Mouse (Mus musculus) embryonic facial prominence, embryonic 12.5 days (tissue): ENCODE measurements around the gene S100a8. TPM values are rescaled to one million over a fixed set of nuclear protein-coding genes. Genes with fewer than 3 reads are reported as not detected.

Experiments used
- ATAC-seq: fragments of 200-750 bp; cut with Nextera tagmentation; 2 replicates; pipeline ENCODE4 v1.8.0; 2017; ENCODE audit not compliant: insufficient number of reproducible peaks, insufficient read depth, low FRiP score, low TSS enrichment
- H3K27ac ChIP-seq: fragments of 300-500 bp; sonication (generic); 2 replicates; pipeline ENCODE4 v1.5.1; 2016; ENCODE audit warnings: mild to moderate bottlenecking
- H3K27me3 ChIP-seq: fragments of 300-500 bp; sonication (generic); 2 replicates; pipeline ENCODE4 v1.6.1; 2016; ENCODE audit warnings: mild to moderate bottlenecking, moderate library complexity
- H3K36me3 ChIP-seq: fragments of 300-500 bp; sonication (generic); 2 replicates; pipeline ENCODE4 v1.6.1; 2016; ENCODE audit warnings: mild to moderate bottlenecking
- H3K4me1 ChIP-seq: fragments of 300-500 bp; sonication (generic); 2 replicates; pipeline ENCODE4 v1.6.1; 2016
- H3K4me2 ChIP-seq: fragments of 300-500 bp; sonication (generic); replicated peaks from 2 replicates; pipeline ENCODE4 v1.6.1; 2016; ENCODE audit warnings: mild to moderate bottlenecking, moderate library complexity
- H3K4me3 ChIP-seq: fragments of 300-500 bp; sonication (generic); 2 replicates; pipeline ENCODE4 v1.5.1; 2016; ENCODE audit warnings: mild to moderate bottlenecking
- H3K9ac ChIP-seq: fragments of 300-500 bp; sonication (generic); 2 replicates; pipeline ENCODE4 v1.6.1; 2016; ENCODE audit warnings: mild to moderate bottlenecking, moderate library complexity
- H3K9me3 ChIP-seq: fragments of 300-500 bp; sonication (generic); 2 replicates; pipeline ENCODE4 v1.6.1; 2016; ENCODE audit warnings: mild to moderate bottlenecking, moderate library complexity
- WGBS: fragments of 180-500 bp; shearing (Covaris S2); methylation state at CpG from one replicate; pipeline ENCODE4 v1.1.7; 2016; 5-methylcytosine and 5-hydroxymethylcytosine counted together
- polyA plus RNA-seq: library from polyadenylated mRNA; unstranded; fragments of >200 nt; fragmentation: Nextera tagmentation; extraction: Ambion mirVana; gene quantifications from 2 replicates; pipeline ENCODE4 v1.2.1, GENCODE M21; 2016

Gene S100a8
- polyA plus RNA-seq, result 16.8 and 18.3 TPM in 2 replicates

- H3K4me3 ChIP-seq, result no peak within 1 kb of the TSS
- H3K36me3 ChIP-seq, result no peaks in the 10 kb centered on the region
- H3K27me3 ChIP-seq, result no peaks in the 10 kb centered on the region
- no peak within 1 kb of the TSS for H3K4me2 ChIP-seq
- ATAC-seq, result no peak
- H3K27ac ChIP-seq, result no peak within 1 kb of the TSS
- no peaks in the 10 kb centered on the region for H3K9me3 ChIP-seq
- 59% methylated on average over 8 of the region's 8 CpGs for WGBS
- H3K9ac ChIP-seq, result no peak within 1 kb of the TSS
- no peaks in the 10 kb centered on the region for H3K4me1 ChIP-seq
Measured at GRCm38 (mm10) chr3:90668846-90669245, at the start of gene S100a8. Gene S100a8 (plus strand): TSS chr3:90668978.

DNA sequence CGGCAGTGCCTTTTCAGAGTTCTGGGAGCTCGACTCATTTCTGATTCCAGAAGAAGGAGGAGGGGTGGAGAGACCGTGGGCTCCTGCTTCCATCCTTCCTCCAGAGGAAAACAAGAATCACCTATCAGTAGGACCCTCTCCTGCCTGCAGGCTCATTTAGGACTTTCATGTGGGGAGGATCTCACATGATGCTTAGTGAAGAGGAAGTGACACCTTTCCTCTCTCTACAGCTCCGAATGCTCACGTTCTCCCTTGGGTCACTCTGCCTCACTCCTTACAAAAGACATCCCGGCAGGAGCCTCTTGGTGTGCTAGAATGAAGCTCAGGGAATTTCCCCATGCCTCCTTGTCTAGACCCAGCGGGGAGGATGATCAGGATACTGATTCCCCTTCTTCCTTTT, 47.2 kb upstream of the S100a8 start:
- 50% methylated on average over 7 of the region's 7 CpGs for WGBS

DNA sequence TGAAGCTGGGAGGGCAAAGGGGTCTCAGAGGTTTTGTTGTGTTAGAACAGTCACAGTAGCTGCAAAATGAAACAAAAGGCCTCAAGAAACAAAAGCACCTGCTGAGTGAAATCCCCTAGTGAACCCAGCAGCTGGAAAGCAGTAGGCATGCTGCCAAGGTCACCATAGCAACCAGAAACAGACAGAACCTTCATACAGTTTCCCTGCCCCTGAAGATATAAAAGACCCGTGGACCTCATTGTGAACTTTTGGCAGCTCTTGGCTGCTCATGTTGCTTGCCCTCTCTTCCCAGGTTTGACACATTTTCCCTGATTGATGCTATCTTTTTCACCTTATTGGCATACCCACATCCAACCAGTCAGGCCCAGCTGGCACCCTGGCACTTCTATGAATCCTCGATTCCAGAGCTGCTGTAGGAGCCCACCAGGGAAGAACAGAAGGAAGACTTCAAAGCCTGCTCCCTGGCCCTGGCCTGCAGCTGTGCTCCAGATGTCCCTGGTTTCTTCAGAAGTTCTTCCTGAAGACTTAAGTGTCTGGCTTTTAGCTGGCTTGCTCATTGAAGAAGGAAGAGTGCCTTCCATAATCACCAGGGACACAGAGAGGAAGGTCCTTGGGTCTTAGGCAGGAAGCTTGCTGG, 45.2 kb upstream of the S100a8 start:
- no peak overlapping the region for H3K9ac ChIP-seq
- H3K36me3 ChIP-seq, result no peaks in the 10 kb centered on the region
- H3K27me3 ChIP-seq, result no peaks in the 10 kb centered on the region
- ATAC-seq, result no peak
- H3K4me2 ChIP-seq, result no peak overlapping the region
- H3K27ac ChIP-seq, result peak overlapping the region; percentile 14; the same call in 1 of the 2 replicates
- H3K4me1 ChIP-seq, result peaks cover 13% of the 10 kb centered on the region
- no peaks in the 10 kb centered on the region for H3K9me3 ChIP-seq
- 9% methylated on average over 2 of the region's 2 CpGs for WGBS
- no peak overlapping the region for H3K4me3 ChIP-seq

More for the DNA sequence above, 47.2 kb upstream of the S100a8 start:
- no peak overlapping the region for H3K9ac ChIP-seq
- no peak for ATAC-seq
- no peaks in the 10 kb centered on the region for H3K36me3 ChIP-seq
- H3K4me2 ChIP-seq, result no peak overlapping the region
- no peak overlapping the region for H3K27ac ChIP-seq
- no peaks in the 10 kb centered on the region for H3K9me3 ChIP-seq
- H3K27me3 ChIP-seq, result no peaks in the 10 kb centered on the region
- H3K4me1 ChIP-seq, result peaks cover 13% of the 10 kb centered on the region
- H3K4me3 ChIP-seq, result no peak overlapping the region

- Histone ChIP-seq H3K4me2 (no peak overlapping the region), H3K9ac (no peak overlapping the region), H3K9me3 (no peaks in the 10 kb centered on the region), H3K27ac (no peak overlapping the region), H3K4me1 (peaks cover 13% of the 10 kb centered on the region), H3K27me3 (no peaks in the 10 kb centered on the region), H3K36me3 (no peaks in the 10 kb centered on the region), H3K4me3 (no peak overlapping the region)
- ATAC-seq, result no peak
- WGBS, result 77% methylated on average over 5 of the region's 5 CpGs
Measured at GRCm38 (mm10) chr3:90625496-90625895, 43.3 kb upstream of the S100a8 start.

GRCm38 (mm10) chr3:90626266-90627021, 42.3 kb upstream of the S100a8 start:
- no peaks in the 10 kb centered on the region for H3K9me3 ChIP-seq
- peaks cover 13% of the 10 kb centered on the region for H3K4me1 ChIP-seq
- no peak overlapping the region for H3K4me3 ChIP-seq
- H3K4me2 ChIP-seq, result no peak overlapping the region
- no peaks in the 10 kb centered on the region for H3K27me3 ChIP-seq
- 72% methylated on average over 9 of the region's 9 CpGs for WGBS
- no peaks in the 10 kb centered on the region for H3K36me3 ChIP-seq
- H3K9ac ChIP-seq, result no peak overlapping the region
- H3K27ac ChIP-seq, result no peak overlapping the region
- ATAC-seq, result no peak

DNA sequence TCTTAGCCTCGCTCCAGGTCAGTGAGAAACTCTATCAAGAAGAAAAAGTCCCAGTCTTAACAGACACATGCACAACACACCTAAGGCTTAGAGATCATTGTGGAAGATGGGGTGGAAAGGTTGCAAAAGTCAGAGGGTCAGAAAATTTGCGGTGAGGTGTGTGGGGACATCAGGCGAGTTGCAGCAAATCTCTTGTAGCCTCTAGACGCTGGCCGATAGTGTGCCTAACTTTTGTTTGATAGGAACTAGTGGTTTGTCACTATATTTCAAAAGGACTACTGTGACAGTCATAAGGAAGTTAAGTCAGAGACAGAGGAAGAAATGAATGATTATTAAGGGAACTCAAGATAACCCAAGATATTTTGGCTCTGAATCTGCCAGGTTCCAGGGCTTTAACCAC, 41.4 kb upstream of the S100a8 start:
- ATAC-seq, result no peak
- 93% methylated on average over 5 of the region's 5 CpGs for WGBS

GRCm38 (mm10) chr3:90627807-90628206, 41.0 kb upstream of the S100a8 start:
- Histone ChIP-seq H3K9me3 (no peaks in the 10 kb centered on the region), H3K4me1 (peaks cover 13% of the 10 kb centered on the region), H3K4me2 (no peak overlapping the region), H3K4me3 (no peak overlapping the region), H3K27ac (no peak overlapping the region), H3K9ac (no peak overlapping the region), H3K36me3 (no peaks in the 10 kb centered on the region), H3K27me3 (no peaks in the 10 kb centered on the region)
- no peak for ATAC-seq
- 64% methylated on average over 4 of the region's 4 CpGs for whole genome bisulfite sequencing

More for the DNA sequence above, 41.4 kb upstream of the S100a8 start:
- Histone ChIP-seq H3K4me3 (no peak overlapping the region), H3K36me3 (no peaks in the 10 kb centered on the region), H3K4me1 (peaks cover 13% of the 10 kb centered on the region), H3K9ac (no peak overlapping the region), H3K4me2 (no peak overlapping the region), H3K27ac (no peak overlapping the region), H3K9me3 (no peaks in the 10 kb centered on the region), H3K27me3 (no peaks in the 10 kb centered on the region)

DNA sequence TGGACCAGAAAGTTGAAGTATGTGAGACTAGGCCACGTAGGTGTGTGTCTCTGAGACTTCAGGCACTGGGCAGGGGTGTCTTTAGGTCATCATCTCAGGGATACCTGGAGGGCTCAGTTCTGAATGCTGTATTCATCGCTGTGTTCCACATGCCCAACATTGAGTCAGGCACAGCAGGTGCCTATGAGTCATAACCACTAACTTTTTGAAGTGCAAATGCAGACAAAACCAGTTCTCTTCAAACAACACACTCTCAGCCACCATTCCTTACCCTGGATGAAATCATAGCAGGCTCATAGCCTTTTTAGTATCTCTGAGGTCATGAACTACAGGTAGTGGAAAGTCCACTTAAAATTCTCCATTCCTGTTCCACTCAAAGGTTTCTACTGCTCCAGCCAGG, 39.5 kb upstream of the S100a8 start:
- WGBS, result 75% methylated on average over 2 of the region's 2 CpGs
- Histone ChIP-seq H3K4me2 (no peak overlapping the region), H3K9ac (no peak overlapping the region), H3K4me1 (no peaks in the 10 kb centered on the region), H3K4me3 (no peak overlapping the region), H3K27ac (no peak overlapping the region), H3K27me3 (no peaks in the 10 kb centered on the region), H3K9me3 (no peaks in the 10 kb centered on the region), H3K36me3 (no peaks in the 10 kb centered on the region)
- ATAC-seq, result no peak

- no peak overlapping the region for H3K9ac ChIP-seq
- no peak overlapping the region for H3K4me3 ChIP-seq
- no peak overlapping the region for H3K27ac ChIP-seq
- H3K4me1 ChIP-seq, result no peaks in the 10 kb centered on the region
- no peaks in the 10 kb centered on the region for H3K27me3 ChIP-seq
- no peak for ATAC-seq
- 84% methylated on average over 2 of the region's 2 CpGs for WGBS
- no peaks in the 10 kb centered on the region for H3K9me3 ChIP-seq
- H3K4me2 ChIP-seq, result no peak overlapping the region
- no peaks in the 10 kb centered on the region for H3K36me3 ChIP-seq
Measured at GRCm38 (mm10) chr3:90631984-90632383, 36.8 kb upstream of the S100a8 start.

- no peak for ATAC-seq
Measured at GRCm38 (mm10) chr3:90638511-90639275, 30.1 kb upstream of the S100a8 start.

DNA sequence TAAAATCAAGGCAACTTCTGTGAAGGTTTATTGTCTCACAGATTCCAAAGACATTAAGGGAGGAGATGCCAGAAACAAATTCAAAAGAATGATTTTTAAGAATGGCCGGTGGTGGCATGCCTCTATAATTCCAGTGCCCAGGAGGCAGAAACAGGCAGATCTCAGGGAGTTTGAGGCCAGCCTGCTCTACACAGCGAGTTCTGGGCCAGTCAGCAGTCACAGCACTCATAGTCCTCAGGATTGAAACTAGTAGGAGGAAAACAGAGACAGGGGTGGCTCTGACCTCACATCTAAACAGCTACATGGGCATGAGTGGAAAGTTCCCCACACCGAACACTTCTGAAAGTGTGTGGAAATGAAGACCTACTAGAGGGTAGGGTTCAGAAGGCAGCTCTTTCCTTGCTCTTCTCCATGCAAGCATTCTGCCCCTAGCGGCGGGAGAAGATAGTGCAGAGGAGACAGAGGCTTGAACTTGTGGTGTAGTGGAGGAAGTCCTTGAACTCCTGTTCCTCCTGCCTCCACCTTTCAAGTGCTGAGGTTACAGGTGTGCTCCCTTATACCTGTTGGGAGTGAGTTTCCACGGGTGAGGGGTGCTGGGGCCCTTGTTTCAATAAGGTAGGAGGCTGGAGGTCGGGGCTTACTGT, 29.1 kb upstream of the S100a8 start:
- Histone ChIP-seq H3K27ac (no peak overlapping the region), H3K4me1 (no peaks in the 10 kb centered on the region), H3K4me2 (no peak overlapping the region), H3K9ac (no peak overlapping the region), H3K9me3 (no peaks in the 10 kb centered on the region), H3K27me3 (no peaks in the 10 kb centered on the region), H3K36me3 (no peaks in the 10 kb centered on the region), H3K4me3 (no peak overlapping the region)
- no peak for ATAC-seq
- 53% methylated on average over 7 of the region's 7 CpGs for WGBS

More at GRCm38 (mm10) chr3:90638511-90639275, 30.1 kb upstream of the S100a8 start:
- Histone ChIP-seq H3K27me3 (no peaks in the 10 kb centered on the region), H3K9ac (no peak overlapping the region), H3K4me2 (no peak overlapping the region), H3K36me3 (no peaks in the 10 kb centered on the region), H3K9me3 (no peaks in the 10 kb centered on the region), H3K4me1 (no peaks in the 10 kb centered on the region), H3K4me3 (no peak overlapping the region), H3K27ac (no peak overlapping the region)
- 70% methylated on average over 1 of the region's 1 CpGs for WGBS
